Mouse (Mus musculus): ENCODE data around the gene Ptpn3. TPM values are rescaled to one million over a fixed set of nuclear protein-coding genes. Genes with fewer than 3 reads are reported as not detected.
"Not testable (repeated sequence)": the region's sequence is repeated elsewhere in the genome, so short reads cannot be mapped to it uniquely, and the experiment has no call there.

Gene Ptpn3
- total RNA-seq, 2 experiments from 2014 or later: 22.8 to 35.6 TPM

- DNase-seq: peak; percentile 79 to 88
These were observed 1.8 kb downstream of the Ptpn3 start for GRCm38 (mm10) chr4:57299701-57300468.

- peak; percentile 27 to 40 for DNase-seq
These were observed 2.3 kb downstream of the Ptpn3 start for GRCm38 (mm10) chr4:57299308-57299700.

GRCm38 (mm10) chr4:57298181-57298580, 3.5 kb downstream of the Ptpn3 start:
- no peak for DNase-seq

GRCm38 (mm10) chr4:57294971-57295656, 6.5 kb downstream of the Ptpn3 start:
- peak; percentile 92 to 93 for DNase-seq

DNA sequence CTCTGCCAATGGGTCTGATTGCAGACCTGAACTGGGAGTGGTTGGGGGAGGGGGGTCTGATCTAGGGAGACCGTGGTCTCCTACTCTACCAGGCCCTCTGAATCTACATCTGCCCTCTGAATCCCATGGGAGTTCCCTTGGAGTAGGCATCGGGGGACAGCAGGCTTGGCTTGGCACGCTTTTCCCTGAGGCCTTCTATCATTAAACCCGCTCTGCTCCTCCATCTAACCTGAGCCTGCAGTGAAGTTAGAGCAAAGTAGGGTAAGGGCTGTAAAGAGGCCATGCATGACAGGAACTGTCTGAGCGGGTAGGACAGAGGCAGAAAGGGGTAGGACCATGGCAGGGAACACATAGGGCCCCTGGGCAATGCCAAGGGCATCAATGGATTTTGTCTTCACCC, 9.0 kb downstream of the Ptpn3 start:
- DNase-seq: no peak

DNA sequence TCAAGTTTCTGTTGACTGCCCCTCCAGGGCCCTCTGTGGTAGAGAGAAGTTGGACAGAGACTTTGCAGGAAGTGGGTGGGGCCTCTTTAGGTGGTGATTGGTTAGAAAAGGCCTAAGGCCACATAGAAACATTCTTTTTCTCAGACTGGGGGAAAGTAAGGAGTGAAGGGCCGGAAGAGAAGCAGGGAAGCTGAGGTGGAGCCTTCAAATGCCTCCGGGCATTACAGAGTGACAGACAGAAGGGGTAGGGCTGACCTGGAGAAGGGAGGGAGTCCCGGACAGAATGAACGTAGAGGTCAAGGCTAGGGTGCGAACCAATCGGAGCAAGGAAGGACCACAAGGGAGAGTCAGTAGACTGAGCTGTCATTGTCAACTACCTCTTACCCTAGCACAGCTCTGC, 11.6 kb downstream of the Ptpn3 start:
- no peak for DNase-seq

GRCm38 (mm10) chr4:57287808-57288207, 13.8 kb downstream of the Ptpn3 start:
- DNase-seq: no peak

- no peak for DNase-seq
These were observed 16.4 kb downstream of the Ptpn3 start for GRCm38 (mm10) chr4:57285251-57285650.

DNA sequence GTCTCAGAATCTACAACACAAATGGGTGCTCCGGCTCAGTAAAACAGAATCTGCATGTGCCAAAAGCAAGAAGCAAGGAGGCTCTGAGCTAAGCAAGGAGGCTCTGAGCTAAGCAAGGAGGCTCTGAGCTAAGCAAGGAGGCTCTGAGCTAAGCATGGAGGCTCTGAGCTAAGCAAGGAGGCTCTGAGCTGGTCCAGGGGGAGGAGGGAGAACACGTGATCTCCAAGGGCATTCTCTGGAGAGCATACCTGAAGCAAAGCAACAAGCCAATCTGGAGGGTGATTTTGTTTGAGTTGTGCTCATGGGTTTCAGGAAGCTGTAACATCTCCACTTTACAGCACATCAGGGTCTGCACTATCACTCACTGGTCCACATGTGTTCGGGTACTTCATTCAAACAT, 18.4 kb downstream of the Ptpn3 start:
- no peak for DNase-seq

DNA sequence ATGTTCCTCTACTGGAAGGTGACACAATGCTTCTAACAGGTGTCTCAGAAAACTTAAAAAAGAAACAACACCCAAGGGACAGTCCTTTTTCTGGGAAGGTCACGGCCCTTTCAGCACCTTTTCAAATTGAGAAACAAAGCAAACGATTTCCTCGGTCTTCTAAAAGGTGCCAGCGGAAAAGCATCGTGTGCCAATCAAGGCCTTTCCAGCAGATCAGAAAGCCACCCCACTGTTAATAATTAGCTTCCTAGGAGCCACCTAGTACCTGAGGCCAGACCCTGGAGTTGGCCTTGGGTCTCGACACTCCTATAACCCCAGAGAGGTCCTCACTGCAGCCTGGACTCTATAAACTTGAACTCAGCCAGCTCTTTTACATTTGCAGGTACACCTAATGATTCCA, 19.0 kb downstream of the Ptpn3 start:
- DNase-seq: no peak

- no peak for DNase-seq
These were observed 19.5 kb downstream of the Ptpn3 start for GRCm38 (mm10) chr4:57282179-57282578.

- peak in 1 of 2 experiments; percentile 60 for DNase-seq
These were observed 20.7 kb downstream of the Ptpn3 start for GRCm38 (mm10) chr4:57280888-57281287.

GRCm38 (mm10) chr4:57279229-57279628, 22.4 kb downstream of the Ptpn3 start:
- DNase-seq: peak in 1 of 2 experiments; percentile 50

DNA sequence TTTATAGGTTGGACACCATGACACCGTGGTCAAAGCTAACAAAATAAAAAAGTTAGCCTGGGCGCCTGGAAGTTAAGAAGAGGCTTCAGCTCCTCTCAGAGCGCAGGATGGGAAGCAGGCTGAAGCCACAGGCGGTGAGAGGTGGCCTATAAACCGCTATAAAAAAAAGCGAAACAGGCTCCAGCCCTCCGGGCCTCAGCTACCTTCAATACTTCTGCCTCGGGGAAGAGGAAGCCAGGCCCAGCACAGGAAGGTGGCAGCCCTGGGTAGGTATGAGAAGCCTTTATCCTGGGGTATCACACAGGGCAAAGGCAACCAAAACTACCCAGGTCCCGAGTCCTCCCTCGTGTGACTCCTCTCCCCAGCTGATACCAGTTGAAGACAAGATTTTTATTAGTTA, 22.8 kb downstream of the Ptpn3 start:
- DNase-seq: no peak

GRCm38 (mm10) chr4:57277671-57278070, 24.0 kb downstream of the Ptpn3 start:
- DNase-seq: no peak

- peak; percentile 71 to 77 for DNase-seq
These were observed 26.4 kb downstream of the Ptpn3 start for GRCm38 (mm10) chr4:57275116-57275743.

- DNase-seq: peak; percentile 33 to 51
These were observed 27.8 kb downstream of the Ptpn3 start for GRCm38 (mm10) chr4:57273532-57274502.

DNA sequence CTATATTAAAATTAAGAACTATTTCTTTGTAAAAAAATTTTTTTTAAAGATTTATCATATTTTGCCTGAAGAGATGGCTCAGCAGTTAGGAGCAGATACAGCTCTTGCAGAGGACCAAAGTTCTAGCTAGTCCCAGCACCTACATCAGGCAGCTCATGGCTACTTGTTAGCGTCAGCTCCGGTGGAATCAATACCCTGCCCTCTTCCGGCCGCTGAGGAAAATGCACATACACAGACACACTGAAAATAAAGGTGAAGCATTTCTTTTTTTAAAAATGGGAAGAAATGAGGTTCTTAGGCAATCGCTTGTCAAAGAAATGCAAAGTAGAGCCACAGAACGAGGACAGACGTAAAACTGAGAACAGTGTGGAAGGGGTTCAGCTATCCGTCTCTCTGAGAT, 30.6 kb downstream of the Ptpn3 start:
- DNase-seq: no peak

- DNase-seq: not testable (repeated sequence)
These were observed 31.1 kb downstream of the Ptpn3 start for GRCm38 (mm10) chr4:57270489-57270888.

DNA sequence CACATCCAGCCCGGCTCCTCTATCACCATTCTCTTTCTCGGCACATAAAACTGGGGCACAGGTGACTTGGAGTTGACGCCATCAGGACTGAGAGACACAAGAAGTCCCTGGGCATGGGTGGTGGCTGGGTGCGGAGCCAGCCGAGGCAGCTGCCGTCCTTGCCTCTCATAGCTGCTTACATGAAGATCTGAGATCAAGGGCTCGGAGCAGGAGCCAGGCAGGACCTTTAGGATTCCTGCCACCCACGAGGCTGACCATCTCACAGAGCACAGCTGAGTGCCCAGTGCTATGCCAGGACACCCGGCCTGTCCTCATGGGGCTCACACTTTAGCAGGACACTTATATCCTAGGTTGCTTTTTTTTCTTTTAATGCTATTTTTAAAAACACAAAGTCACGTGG, 32.3 kb downstream of the Ptpn3 start:
- peak in 1 of 2 experiments; percentile 50 for DNase-seq

- peak in 1 of 2 experiments; percentile 49 for DNase-seq
These were observed 33.3 kb downstream of the Ptpn3 start for GRCm38 (mm10) chr4:57268330-57268729.

- no peak for DNase-seq
These were observed 35.2 kb downstream of the Ptpn3 start for GRCm38 (mm10) chr4:57266389-57266788.
